Mouse (Mus musculus) lung, postnatal 0 days (tissue): Measurements from ENCODE around the gene Crkl. TPM values are rescaled to one million over a fixed set of nuclear protein-coding genes. Genes with fewer than 3 reads are reported as not detected.
"Not testable (repeated sequence)": the region's sequence is repeated elsewhere in the genome, so short reads cannot be mapped to it uniquely, and the experiment has no call there.

Experiments
- ATAC-seq: fragments of 200-750 bp; cut with Nextera tagmentation; 2 replicates; pipeline ENCODE4 v1.8.0; 2017; ENCODE audit warnings: moderate library complexity
- DNase-seq: peaks from one replicate; pipeline ENCODE4 v3.0.0-alpha.2; 2016; ENCODE audit warnings: low spot score
- H3K27ac ChIP-seq: fragments of 300-500 bp; sonication (generic); 2 replicates; pipeline ENCODE4 v1.5.1; 2014; ENCODE audit warnings: antibody characterized with exemption, mild to moderate bottlenecking, low read length, mixed read lengths
- H3K27me3 ChIP-seq: fragments of 300-500 bp; sonication (generic); replicated peaks from 2 replicates; pipeline ENCODE4 v1.6.1; 2014; ENCODE audit warnings: low read length, mixed read lengths; ENCODE audit not compliant: insufficient read depth
- H3K36me3 ChIP-seq: fragments of 300-500 bp; sonication (generic); 2 replicates; pipeline ENCODE4 v1.6.1; 2014; ENCODE audit warnings: low read length, mixed read lengths; ENCODE audit not compliant: insufficient read depth
- H3K4me1 ChIP-seq: fragments of 300-500 bp; sonication (generic); 2 replicates; pipeline ENCODE4 v1.6.1; 2014; ENCODE audit warnings: antibody characterized with exemption, low read depth, low read length, mixed read lengths; ENCODE audit not compliant: insufficient read depth
- H3K4me2 ChIP-seq: fragments of 300-500 bp; sonication (generic); replicated peaks from 2 replicates; pipeline ENCODE4 v1.6.1; 2014; ENCODE audit warnings: low read depth, mild to moderate bottlenecking, low read length, moderate library complexity, mixed read lengths
- H3K4me3 ChIP-seq: fragments of 300-500 bp; sonication (generic); 2 replicates; pipeline ENCODE4 v1.5.1; 2014; ENCODE audit warnings: low read depth, low read length
- H3K9ac ChIP-seq: fragments of 300-500 bp; sonication (generic); replicated peaks from 2 replicates; pipeline ENCODE4 v1.6.1; 2014; ENCODE audit warnings: low read depth, mild to moderate bottlenecking
- H3K9me3 ChIP-seq: fragments of 300-500 bp; sonication (generic); 2 replicates; pipeline ENCODE4 v1.6.1; 2016; ENCODE audit warnings: low read length, mixed read lengths
- CTCF ChIP-seq: IDR thresholded peaks from 2 replicates; pipeline ENCODE4 v1.5.1; 2016; ENCODE audit warnings: antibody characterized with exemption, mild to moderate bottlenecking
- EP300 ChIP-seq: IDR thresholded peaks from 2 replicates; pipeline ENCODE4 v1.6.1; 2016; ENCODE audit warnings: antibody characterized with exemption, mild to moderate bottlenecking, control low read depth
- WGBS: fragments of 180-500 bp; shearing (Covaris S2); extraction: QIAGEN DNeasy Blood & Tissue Kit; methylation state at CpG from one replicate; pipeline ENCODE4 v1.1.7; 2014; 5-methylcytosine and 5-hydroxymethylcytosine counted together
- polyA plus RNA-seq: library from polyadenylated mRNA; unstranded; fragments of >200 nt; fragmentation: Nextera tagmentation; extraction: Ambion mirVana; gene quantifications from 2 replicates; pipeline ENCODE4 v1.2.1, GENCODE M21; 2015

Gene Crkl
- polyA plus RNA-seq, 1 experiment from 2014 or later = 33.1 TPM

- 64% methylated on average over 4 of the region's 4 CpGs for WGBS
- H3K27ac ChIP-seq = no peak overlapping the region
- ATAC-seq = no peak
Measured at GRCm38 (mm10) chr16:17502681-17503080, 50.9 kb downstream of the Crkl start.

GRCm38 (mm10) chr16:17507018-17507552 is 55.3 kb downstream of the Crkl start:
- Histone ChIP-seq H3K36me3 (no peaks in the 10 kb centered on the region), H3K4me2 (no peak overlapping the region), H3K4me1 (peaks cover 10% of the 10 kb centered on the region; the same call in 1 of the 2 replicates), H3K27me3 (no peaks in the 10 kb centered on the region), H3K4me3 (no peak overlapping the region), H3K9me3 (no peaks in the 10 kb centered on the region), H3K27ac (no peak overlapping the region), H3K9ac (no peak overlapping the region)
- 88% methylated on average over 5 of the region's 5 CpGs for WGBS
- ATAC-seq = no peak
- no peak for DNase-seq
- TF ChIP-seq EP300 (no peak), CTCF (no peak)

More at GRCm38 (mm10) chr16:17502681-17503080, 50.9 kb downstream of the Crkl start:
- Histone ChIP-seq H3K4me3 (no peak overlapping the region), H3K4me2 (no peak overlapping the region), H3K9ac (no peak overlapping the region), H3K9me3 (no peaks in the 10 kb centered on the region), H3K27me3 (no peaks in the 10 kb centered on the region), H3K36me3 (no peaks in the 10 kb centered on the region), H3K4me1 (no peaks in the 10 kb centered on the region)
- DNase-seq = no peak
- TF ChIP-seq CTCF (no peak), EP300 (no peak)

- H3K9me3 ChIP-seq, DNase-seq, H3K36me3 ChIP-seq, H3K27ac ChIP-seq, H3K27me3 ChIP-seq: not testable (repeated sequence)
- H3K4me2 ChIP-seq = peak overlapping the region; percentile 70
- peaks cover 10% of the 10 kb centered on the region; the same call in 1 of the 2 replicates for H3K4me1 ChIP-seq
- WGBS = 19% methylated on average over 3 of the region's 3 CpGs
- ATAC-seq = 0 out of 2 replicates have a peak, but pooled peaks have one; percentile 0
- peak overlapping the region; percentile 73 for H3K4me3 ChIP-seq
- peak overlapping the region; percentile 64; the same call in 1 of the 2 replicates for H3K9ac ChIP-seq
- TF ChIP-seq CTCF = 0 out of 2 replicates have a peak, but pooled peaks have one; percentile 10
Measured at GRCm38 (mm10) chr16:17508031-17508430, 56.2 kb downstream of the Crkl start.

DNA sequence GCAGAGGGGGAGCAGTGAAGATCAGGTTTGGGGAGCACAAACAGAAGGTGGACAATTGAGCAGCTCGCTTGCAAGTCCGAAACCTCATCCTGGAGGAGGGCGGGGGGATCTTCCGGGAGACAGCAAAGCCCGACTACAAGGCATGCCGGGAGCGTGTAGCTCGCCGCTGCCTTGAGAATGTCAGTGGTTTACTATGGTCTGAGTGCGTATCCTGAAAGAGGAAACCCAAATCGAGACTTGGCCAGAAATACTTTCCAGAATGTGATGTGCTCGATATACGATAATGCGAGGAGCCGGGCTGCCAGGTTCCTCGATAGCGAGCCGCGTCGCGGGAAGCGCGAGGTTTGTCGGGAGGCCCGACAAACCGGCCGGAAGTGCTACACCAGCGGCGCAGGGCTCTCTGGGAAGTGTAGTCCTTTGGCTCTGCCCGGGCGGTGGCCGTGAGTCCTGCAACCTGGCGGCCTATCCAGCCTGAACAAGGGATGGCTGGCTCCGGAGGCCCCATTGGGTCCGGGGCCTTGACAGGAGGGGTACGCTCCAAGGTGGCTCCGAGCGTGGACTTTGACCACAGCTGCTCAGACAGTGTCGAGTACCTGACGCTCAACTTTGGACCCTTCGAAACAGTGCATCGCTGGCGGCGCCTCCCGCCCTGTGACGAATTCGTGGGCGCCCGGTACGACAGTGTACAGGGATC is 56.9 kb downstream of the Crkl start, which contains the start of gene Lztr1:
Lztr1 (plus strand) TSS at position 143 of the 694 bp plus-strand sequence.
- H3K9ac ChIP-seq = peak within 1 kb of the TSS; percentile 64
- peaks cover 13% of the 10 kb centered on the region; the same call in 1 of the 2 replicates for H3K36me3 ChIP-seq
- TF ChIP-seq CTCF (peak; percentile 25), EP300 (no peak)
- H3K27ac ChIP-seq = peak within 1 kb of the TSS; percentile 76
- H3K4me1 ChIP-seq = peaks cover 10% of the 10 kb centered on the region; the same call in 1 of the 2 replicates
- peak within 1 kb of the TSS; percentile 70 for H3K4me2 ChIP-seq
- H3K27me3 ChIP-seq = no peaks in the 10 kb centered on the region
- H3K4me3 ChIP-seq = peak within 1 kb of the TSS; percentile 73
- peak; percentile 94 for DNase-seq
- no peaks in the 10 kb centered on the region for H3K9me3 ChIP-seq
- ATAC-seq = peak; percentile 95
- WGBS = under 1% methylated on average over 50 of the region's 50 CpGs

DNA sequence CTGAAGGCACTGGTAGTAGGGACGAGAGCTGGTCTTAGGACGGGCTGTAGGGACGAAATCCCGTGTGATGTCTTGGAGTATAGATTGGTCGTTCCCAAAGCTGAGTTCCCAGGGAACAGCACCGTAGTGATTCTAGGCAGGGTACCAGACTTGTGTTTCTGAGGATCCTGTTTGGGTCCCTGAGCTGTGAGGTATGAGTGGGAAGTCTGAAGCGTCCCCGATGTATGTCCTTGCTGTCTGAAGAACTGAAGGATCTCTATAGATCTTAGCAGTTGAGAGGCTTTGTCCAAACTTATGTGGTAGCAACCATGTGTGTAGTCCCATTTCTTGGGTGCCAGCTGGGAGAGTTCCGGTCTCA is 57.4 kb downstream of the Crkl start:
- Histone ChIP-seq H3K9ac (peak overlapping the region; percentile 64), H3K27ac (peak overlapping the region; percentile 76; the same call in 1 of the 2 replicates), H3K4me2 (peak overlapping the region; percentile 70), H3K36me3 (peaks cover 13% of the 10 kb centered on the region; the same call in 1 of the 2 replicates), H3K9me3 (no peaks in the 10 kb centered on the region), H3K4me3 (peak overlapping the region; percentile 73), H3K27me3 (no peaks in the 10 kb centered on the region), H3K4me1 (peaks cover 10% of the 10 kb centered on the region; the same call in 1 of the 2 replicates)
- 6% methylated on average over 9 of the region's 9 CpGs for WGBS
- TF ChIP-seq EP300 (no peak), CTCF (no peak)
- DNase-seq = no peak
- ATAC-seq = no peak

DNA sequence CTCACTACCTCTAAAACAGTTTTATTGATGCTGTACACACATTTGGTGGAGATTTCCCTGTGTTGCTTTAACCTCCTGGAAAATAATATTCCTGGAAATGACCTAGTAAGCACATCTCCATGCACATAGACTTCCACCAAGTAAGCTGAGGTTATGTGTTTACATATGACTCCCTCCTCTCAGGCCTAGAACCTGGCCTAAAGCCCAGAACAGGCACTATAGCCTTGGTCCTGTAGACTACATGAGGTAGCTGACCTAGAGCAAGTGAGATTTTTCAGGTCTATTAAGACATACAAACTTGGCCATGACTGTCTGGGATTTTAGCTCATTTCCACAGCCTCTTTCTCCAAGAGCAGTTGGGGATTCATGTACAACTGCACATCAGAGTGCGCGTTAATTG is 58.4 kb downstream of the Crkl start:
- DNase-seq = peak; percentile 73
- no peak for TF ChIP-seq CTCF
- TF ChIP-seq EP300 = no peak
- ATAC-seq = peak; percentile 51
- Histone ChIP-seq H3K9ac (no peak overlapping the region), H3K4me3 (no peak overlapping the region), H3K27ac (0 out of 2 replicates have a peak overlapping the region, but pooled peaks have one; percentile 76), H3K4me1 (peaks cover 10% of the 10 kb centered on the region; the same call in 1 of the 2 replicates), H3K4me2 (peak overlapping the region; percentile 70), H3K27me3 (no peaks in the 10 kb centered on the region), H3K36me3 (peaks cover 13% of the 10 kb centered on the region; the same call in 1 of the 2 replicates), H3K9me3 (no peaks in the 10 kb centered on the region)
- WGBS = 87% methylated on average over 2 of the region's 2 CpGs
